Mouse (Mus musculus) E14TG2a.4 (cell line): ENCODE measurements around the gene Mfsd6.

Experiments
- CTCF ChIP-seq: conservative IDR thresholded peaks from 2 replicates; pipeline ENCODE4 v1.5.1; 2014; ENCODE audit warnings: low read length
- NANOG ChIP-seq: IDR thresholded peaks from 2 replicates; pipeline ENCODE4 v1.6.1; 2014; ENCODE audit warnings: borderline replicate concordance, low read length, mixed read lengths
- POU5F1 ChIP-seq: IDR thresholded peaks from 2 replicates; pipeline ENCODE4 v1.6.1; 2014; ENCODE audit warnings: low read length, borderline replicate concordance

DNA sequence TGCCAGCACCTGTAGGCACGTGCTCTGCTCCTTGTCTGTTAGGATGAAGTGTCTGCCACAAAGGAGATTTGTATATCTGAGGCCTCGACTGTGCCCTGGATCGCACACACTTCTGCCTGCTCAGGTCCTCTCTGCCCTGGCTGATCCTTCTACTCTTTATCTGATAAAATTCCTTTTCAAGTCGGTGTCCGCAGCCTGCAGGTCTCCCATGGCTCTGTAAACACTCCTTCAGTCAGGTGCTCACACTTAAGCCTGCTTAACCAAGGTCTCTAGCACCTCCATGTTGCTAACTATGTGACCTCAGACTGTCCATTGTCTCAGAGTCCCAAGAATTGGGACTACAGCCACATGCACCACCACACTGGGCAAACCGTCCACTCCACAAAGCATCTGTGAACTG lies 87.0 kb downstream of the Mfsd6 start:
- no peak for TF ChIP-seq CTCF
- TF ChIP-seq NANOG = no peak
- TF ChIP-seq POU5F1 = no peak
